Mouse (Mus musculus) cerebellum, postnatal 4 days (tissue): ENCODE data around the gene Ube4a.

Source experiments
- DNase-seq, 2 experiments: peaks; one replicate each; pipeline ENCODE4 v3.0.0; 2022; ENCODE audit warnings: low spot score in 2 of 2, mixed read lengths in 1 of 2

Ube4a gene

DNA sequence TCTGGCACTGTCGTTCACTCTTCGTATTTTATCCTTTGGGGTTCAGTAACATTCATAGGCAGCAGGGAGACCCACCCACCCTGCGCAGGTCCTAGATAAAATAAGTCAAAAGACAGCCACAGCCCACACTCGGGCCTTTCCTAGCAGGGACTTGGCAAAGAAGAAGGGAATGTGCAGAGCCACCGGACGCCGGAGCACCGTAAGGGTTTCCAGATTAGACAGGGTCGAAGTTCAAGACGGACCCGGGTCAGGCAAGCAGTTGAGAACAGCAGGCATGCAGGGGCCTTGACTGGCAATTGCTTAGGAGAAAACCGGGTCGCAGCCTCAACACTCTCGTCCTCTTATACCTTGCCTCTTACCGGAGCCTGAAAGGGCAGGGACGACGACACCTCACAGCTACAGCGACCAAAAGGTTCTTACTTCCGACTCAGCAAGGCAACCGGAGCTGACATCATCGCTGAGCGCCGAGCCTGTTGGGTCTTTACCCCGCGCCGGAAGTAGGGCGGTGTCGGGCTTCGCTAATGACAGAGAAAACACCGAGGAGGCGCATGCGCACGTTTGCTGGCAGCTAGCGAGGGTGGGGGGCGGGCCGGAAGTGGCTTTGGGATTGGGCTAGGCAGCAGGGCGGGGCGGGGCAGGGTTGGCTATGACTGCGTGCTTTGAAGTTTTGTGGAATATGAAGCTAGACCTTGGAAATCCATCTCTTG lies at the start of gene Ube4a:
Gene Ube4a, minus strand, starts transcription at position 475 of the 707 bp plus-strand sequence.
- DNase-seq: peak; percentile 99 to 100

GRCm38 (mm10) chr9:45014879-45015278 lies 49.5 kb upstream of the Ube4a start:
- no peak for DNase-seq

GRCm38 (mm10) chr9:45011291-45011690 lies 45.9 kb upstream of the Ube4a start:
- no peak for DNase-seq

DNA sequence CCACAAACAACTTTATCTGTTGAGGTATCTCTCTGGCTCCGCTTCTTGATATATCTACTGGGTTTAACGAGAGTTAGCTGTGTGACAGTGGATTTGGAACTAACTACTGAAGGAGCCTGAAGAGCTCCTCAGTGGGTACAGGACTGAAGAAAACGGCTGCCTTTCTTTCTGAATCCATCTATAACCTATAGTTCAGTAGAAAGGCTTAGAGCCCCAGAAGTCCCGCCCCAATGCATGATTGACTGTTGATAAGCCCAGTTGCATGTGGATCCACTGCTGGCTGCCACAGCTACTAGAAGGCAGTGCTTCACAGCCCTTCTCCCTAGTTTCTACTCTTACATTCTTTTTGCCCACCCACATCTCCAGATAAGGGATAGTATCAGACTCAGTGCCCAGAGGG lies 45.1 kb upstream of the Ube4a start:
- DNase-seq: no peak

GRCm38 (mm10) chr9:45009180-45010078 lies 44.0 kb upstream of the Ube4a start, which contains the start of gene Cd3e:
Gene Cd3e (minus strand): TSS chr9:45009627.
- no peak for DNase-seq

- DNase-seq: no peak
These were observed 42.9 kb upstream of the Ube4a start for GRCm38 (mm10) chr9:45008342-45008741.

- no peak for DNase-seq
These were observed 42.0 kb upstream of the Ube4a start for GRCm38 (mm10) chr9:45007404-45007803.

DNA sequence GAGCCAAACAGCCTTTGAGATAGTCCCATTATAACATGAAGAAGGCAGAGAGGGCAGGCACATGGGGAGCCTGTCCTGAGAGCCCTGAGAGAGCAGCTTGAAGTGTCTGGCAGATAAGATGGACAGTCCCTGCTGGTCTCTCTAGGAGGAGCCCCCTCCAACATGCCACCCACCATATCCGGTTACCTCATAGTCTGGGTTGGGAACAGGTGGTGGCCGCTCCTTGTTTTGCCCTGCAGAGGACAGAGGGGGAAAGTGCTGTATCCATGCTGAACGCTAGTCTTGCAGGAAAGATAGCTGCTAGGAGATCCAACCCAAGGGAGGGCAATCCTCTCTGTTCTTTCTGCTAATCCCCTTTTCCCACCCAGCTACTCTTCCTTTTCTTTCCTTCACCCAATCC lies 34.8 kb upstream of the Ube4a start:
- no peak for DNase-seq

GRCm38 (mm10) chr9:44999776-45000175 lies 34.4 kb upstream of the Ube4a start:
- no peak for DNase-seq

- DNase-seq: no peak
These were observed 33.8 kb upstream of the Ube4a start for GRCm38 (mm10) chr9:44999171-44999570.

GRCm38 (mm10) chr9:44998138-44998537 lies 32.7 kb upstream of the Ube4a start:
- DNase-seq: no peak

DNA sequence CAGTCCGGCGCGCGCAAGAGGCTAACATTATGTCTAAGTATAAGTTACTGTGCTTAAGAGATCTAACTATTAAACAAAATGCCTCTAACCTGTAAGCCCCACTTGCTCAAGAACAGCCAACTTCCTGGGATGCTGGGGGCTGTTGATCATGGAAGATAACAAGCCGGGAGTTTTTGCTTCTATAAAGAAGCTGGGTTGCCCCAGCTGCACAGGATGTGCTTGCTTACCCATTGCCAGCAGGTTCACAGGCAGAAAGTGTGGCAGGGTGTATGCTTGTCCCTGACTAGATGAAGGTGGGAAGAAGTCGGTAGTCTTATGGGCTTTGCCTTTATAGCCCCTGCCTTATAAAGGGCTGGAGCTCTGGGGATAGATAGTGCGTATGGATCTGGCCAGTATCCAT lies 31.2 kb upstream of the Ube4a start:
- DNase-seq: no peak

GRCm38 (mm10) chr9:44994962-44995361 lies 29.6 kb upstream of the Ube4a start:
- DNase-seq: no peak

DNA sequence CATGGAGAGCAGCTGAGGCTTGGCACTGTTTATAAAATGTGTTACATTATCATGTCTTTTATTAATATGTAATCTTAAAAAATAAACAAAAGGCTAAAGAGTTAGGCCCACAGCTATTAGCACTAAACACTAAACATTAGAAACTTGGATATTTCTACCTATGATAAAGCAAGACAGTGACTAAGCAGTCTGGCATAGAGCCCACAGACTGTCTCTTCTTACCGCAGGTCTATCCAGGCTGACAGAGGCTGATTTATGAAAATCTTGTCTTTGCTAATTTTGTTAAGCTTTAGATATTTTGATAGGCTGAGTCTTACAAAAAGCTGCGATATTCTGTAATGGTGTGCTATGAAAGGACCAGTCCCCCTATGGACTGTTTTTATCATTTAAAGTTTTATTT lies 27.9 kb upstream of the Ube4a start:
- DNase-seq: no peak

DNA sequence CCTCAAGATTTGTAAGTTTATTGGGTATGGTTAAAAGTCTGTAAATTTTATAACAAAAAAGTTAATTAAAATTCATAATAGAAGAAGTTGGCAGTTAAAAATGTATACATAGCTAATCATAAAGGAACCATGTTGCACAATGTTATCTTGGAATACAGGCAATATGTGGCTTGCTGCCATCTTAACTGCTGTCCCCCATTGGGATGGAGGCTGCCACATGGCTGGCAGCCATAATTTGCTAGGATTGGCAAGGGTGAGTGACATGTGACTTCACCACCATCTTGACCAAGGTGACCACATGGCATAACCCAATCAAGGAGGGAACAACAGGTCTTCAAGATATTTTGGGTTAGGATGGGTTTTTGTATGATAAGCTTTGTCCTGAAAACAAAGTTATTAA lies 26.9 kb upstream of the Ube4a start:
- peak in 1 of 2 experiments; percentile 40 for DNase-seq

DNA sequence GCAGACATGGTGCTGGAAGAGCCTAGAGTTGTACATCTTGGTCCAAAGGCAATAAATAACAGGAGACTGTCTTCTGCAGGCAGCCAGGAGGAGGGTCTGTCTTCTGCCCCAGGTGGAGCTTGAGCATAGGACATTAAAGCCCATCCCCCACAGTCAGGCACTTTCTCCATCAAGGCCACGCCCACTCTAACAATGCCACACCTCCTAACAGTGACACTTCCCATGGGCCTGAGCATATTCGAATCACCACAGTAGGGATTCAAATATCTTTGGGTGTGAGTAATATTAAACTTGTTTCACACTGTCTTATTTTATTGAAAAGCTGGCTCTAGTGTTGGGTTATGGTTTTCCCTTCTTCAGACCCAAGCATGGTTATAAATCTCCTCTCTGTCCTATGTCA lies 26.4 kb upstream of the Ube4a start:
- no peak for DNase-seq

GRCm38 (mm10) chr9:44986976-44987375 lies 21.6 kb upstream of the Ube4a start:
- DNase-seq: no peak

DNA sequence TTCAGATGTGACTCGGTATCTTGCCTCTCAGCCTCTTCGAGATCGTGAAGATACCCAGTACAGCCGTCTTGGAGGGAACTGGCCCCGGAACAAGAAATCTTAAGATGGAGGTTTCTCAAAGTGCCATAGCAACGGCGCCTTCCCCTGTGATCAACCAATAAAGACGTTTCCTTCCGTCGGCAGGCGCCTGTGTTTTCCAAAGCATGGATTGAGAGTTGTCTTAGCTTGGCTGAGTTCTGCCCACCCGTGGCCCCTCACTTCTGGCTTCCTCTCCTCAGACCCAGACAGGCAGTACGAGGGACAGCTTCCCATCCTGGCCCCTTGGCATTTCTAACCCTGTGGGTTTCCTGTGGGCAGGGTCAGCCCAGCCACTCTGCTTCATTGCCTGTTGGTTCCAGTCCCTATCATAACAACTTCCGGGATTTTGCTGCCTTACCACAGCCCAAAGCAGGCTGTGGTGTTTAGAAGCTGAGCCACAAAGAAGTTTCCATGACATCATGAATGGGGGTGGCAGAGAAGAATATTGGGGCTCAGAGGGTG lies 20.9 kb upstream of the Ube4a start:
- no peak for DNase-seq

- no peak for DNase-seq
These were observed 20.3 kb upstream of the Ube4a start for GRCm38 (mm10) chr9:44985721-44986161.

DNA sequence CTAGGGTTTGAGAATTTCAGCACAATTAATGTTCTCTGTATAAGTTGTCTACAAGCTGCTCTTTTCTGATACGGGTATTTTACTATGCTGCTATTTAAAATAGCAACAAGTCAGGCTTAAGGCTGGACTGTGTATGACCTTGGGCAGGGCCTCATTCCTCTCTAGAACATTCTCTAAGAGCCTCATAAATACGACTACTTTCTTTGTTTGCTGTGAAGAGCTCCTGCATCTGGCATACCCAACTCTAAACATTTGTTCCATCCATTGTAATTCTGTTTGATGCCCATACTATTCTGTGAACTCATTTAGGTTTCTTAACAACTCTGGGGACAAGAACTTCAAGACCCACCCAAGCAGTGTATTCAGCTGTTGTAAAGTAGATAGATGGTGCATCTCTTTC lies 17.6 kb upstream of the Ube4a start:
- DNase-seq: no peak

- DNase-seq: no peak
These were observed 17.1 kb upstream of the Ube4a start for GRCm38 (mm10) chr9:44982531-44982930.

GRCm38 (mm10) chr9:44982081-44982480 lies 16.7 kb upstream of the Ube4a start:
- DNase-seq: no peak

DNA sequence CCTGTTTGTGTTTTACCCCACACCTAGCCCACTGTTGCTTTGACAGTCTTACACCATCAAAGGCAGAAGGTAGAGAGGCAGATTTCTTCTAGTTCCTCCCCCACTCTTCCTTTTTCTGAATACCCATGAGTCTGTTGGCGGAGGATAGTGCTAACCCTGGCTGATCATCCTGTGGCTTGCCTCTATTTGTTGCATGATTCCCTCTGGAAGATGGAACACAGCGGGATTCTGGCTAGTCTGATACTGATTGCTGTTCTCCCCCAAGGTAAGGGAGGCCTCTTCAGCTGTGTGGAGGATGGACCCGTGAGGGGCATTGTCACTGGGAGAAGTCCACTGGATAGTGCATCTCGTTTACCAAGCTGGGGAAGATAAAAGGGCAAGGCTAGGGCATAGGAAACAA lies 16.3 kb upstream of the Ube4a start, which contains the start of gene Cd3d:
Gene Cd3d, plus strand, starts transcription at position 111 of the 400 bp plus-strand sequence.
- no peak for DNase-seq
